Mouse (Mus musculus): ENCODE measurements around the gene Bend5. TPM values are rescaled to one million over a fixed set of nuclear protein-coding genes. Genes with fewer than 3 reads are reported as not detected.

Bend5 gene
- total and polyA plus RNA-seq, 2 experiments: 0.13 to 0.28 TPM

GRCm38 (mm10) chr4:111467293-111467773, 52.5 kb downstream of the Bend5 start:
- Histone ChIP-seq H3K27ac (replicated peaks; ENCODE audit: insufficient read depth, low read depth, low read length) (no peak overlapping the region), H3K79me2 (ENCODE audit: control insufficient read depth, insufficient read depth, low read length) (no peaks in the 10 kb centered on the region), H3K4me3 (ENCODE audit: insufficient read depth, low read depth, low read length) (no peak overlapping the region), H3K27me3 (ENCODE audit: control insufficient read depth, insufficient read depth, low read length) (no peaks in the 10 kb centered on the region), H3K4me1 (ENCODE audit: control insufficient read depth, insufficient read depth, low read length) (no peaks in the 10 kb centered on the region), H3K36me3 (ENCODE audit: control insufficient read depth, insufficient read depth, low read length) (no peaks in the 10 kb centered on the region), H3K9ac (ENCODE audit: low read depth, low read length) (no peak overlapping the region)
- 72% methylated on average over 2 of the region's 2 CpGs for WGBS
- DNase-seq (ENCODE audit: extremely low read depth, low read depth, low spot score): no peak
- TF ChIP-seq POLR2A (IDR thresholded peaks at IDR 0.05; ENCODE audit: extremely low read depth, insufficient read depth, low read length): no peak
- no peak for TF ChIP-seq CTCF (IDR thresholded peaks at IDR 0.05; ENCODE audit: low read depth, low read length)

GRCm38 (mm10) chr4:111467796-111468195, 53.0 kb downstream of the Bend5 start:
- Histone ChIP-seq H3K27ac (replicated peaks; ENCODE audit: insufficient read depth, low read depth, low read length) (no peak overlapping the region), H3K27me3 (ENCODE audit: control insufficient read depth, insufficient read depth, low read length) (no peaks in the 10 kb centered on the region), H3K9ac (ENCODE audit: low read depth, low read length) (no peak overlapping the region), H3K4me3 (ENCODE audit: insufficient read depth, low read depth, low read length) (no peak overlapping the region), H3K36me3 (ENCODE audit: control insufficient read depth, insufficient read depth, low read length) (no peaks in the 10 kb centered on the region), H3K79me2 (ENCODE audit: control insufficient read depth, insufficient read depth, low read length) (no peaks in the 10 kb centered on the region), H3K4me1 (ENCODE audit: control insufficient read depth, insufficient read depth, low read length) (no peaks in the 10 kb centered on the region)
- no peak for DNase-seq (ENCODE audit: extremely low read depth, low read depth, low spot score)
- WGBS: 81% methylated on average over 4 of the region's 4 CpGs
- no peak for TF ChIP-seq CTCF (IDR thresholded peaks at IDR 0.05; ENCODE audit: low read depth, low read length)
- no peak for TF ChIP-seq POLR2A (IDR thresholded peaks at IDR 0.05; ENCODE audit: extremely low read depth, insufficient read depth, low read length)

GRCm38 (mm10) chr4:111469847-111470246, 55.0 kb downstream of the Bend5 start:
- Histone ChIP-seq H3K4me1 (ENCODE audit: control insufficient read depth, insufficient read depth, low read length) (no peaks in the 10 kb centered on the region), H3K27me3 (ENCODE audit: control insufficient read depth, insufficient read depth, low read length) (no peaks in the 10 kb centered on the region), H3K79me2 (ENCODE audit: control insufficient read depth, insufficient read depth, low read length) (no peaks in the 10 kb centered on the region), H3K4me3 (ENCODE audit: insufficient read depth, low read depth, low read length) (no peak overlapping the region), H3K9ac (ENCODE audit: low read depth, low read length) (no peak overlapping the region), H3K27ac (replicated peaks; ENCODE audit: insufficient read depth, low read depth, low read length) (no peak overlapping the region), H3K36me3 (ENCODE audit: control insufficient read depth, insufficient read depth, low read length) (no peaks in the 10 kb centered on the region)
- no peak for DNase-seq (ENCODE audit: extremely low read depth, low read depth, low spot score)
- WGBS: 78% methylated on average over 2 of the region's 2 CpGs
- TF ChIP-seq CTCF (IDR thresholded peaks at IDR 0.05; ENCODE audit: low read depth, low read length) (no peak), POLR2A (IDR thresholded peaks at IDR 0.05; ENCODE audit: extremely low read depth, insufficient read depth, low read length) (no peak)

GRCm38 (mm10) chr4:111471726-111472125, 56.9 kb downstream of the Bend5 start:
- no peaks in the 10 kb centered on the region for H3K36me3 ChIP-seq (ENCODE audit: control insufficient read depth, insufficient read depth, low read length)
- H3K27me3 ChIP-seq (ENCODE audit: control insufficient read depth, insufficient read depth, low read length): no peaks in the 10 kb centered on the region
- H3K4me3 ChIP-seq (ENCODE audit: insufficient read depth, low read depth, low read length): no peak overlapping the region
- H3K79me2 ChIP-seq (ENCODE audit: control insufficient read depth, insufficient read depth, low read length): no peaks in the 10 kb centered on the region
- no peaks in the 10 kb centered on the region for H3K4me1 ChIP-seq (ENCODE audit: control insufficient read depth, insufficient read depth, low read length)
- 79% methylated on average over 3 of the region's 3 CpGs for WGBS
- no peak for DNase-seq (ENCODE audit: extremely low read depth, low read depth, low spot score)
- H3K27ac ChIP-seq (replicated peaks; ENCODE audit: insufficient read depth, low read depth, low read length): no peak overlapping the region
- no peak overlapping the region for H3K9ac ChIP-seq (ENCODE audit: low read depth, low read length)
- TF ChIP-seq CTCF (IDR thresholded peaks at IDR 0.05; ENCODE audit: low read depth, low read length): no peak
- no peak for TF ChIP-seq POLR2A (IDR thresholded peaks at IDR 0.05; ENCODE audit: extremely low read depth, insufficient read depth, low read length)

- H3K9ac ChIP-seq (ENCODE audit: low read depth, low read length): no peak overlapping the region
- TF ChIP-seq POLR2A (IDR thresholded peaks at IDR 0.05; ENCODE audit: extremely low read depth, insufficient read depth, low read length) (no peak), CTCF (IDR thresholded peaks at IDR 0.05; ENCODE audit: low read depth, low read length) (no peak)
- H3K79me2 ChIP-seq (ENCODE audit: control insufficient read depth, insufficient read depth, low read length): no peaks in the 10 kb centered on the region
These were observed 57.7 kb downstream of the Bend5 start for GRCm38 (mm10) chr4:111472511-111472910.

GRCm38 (mm10) chr4:111473014-111473413, 58.2 kb downstream of the Bend5 start:
- 81% methylated on average over 1 of the region's 1 CpGs for WGBS
- no peak for DNase-seq (ENCODE audit: extremely low read depth, low read depth, low spot score)
- no peak overlapping the region for H3K27ac ChIP-seq (replicated peaks; ENCODE audit: insufficient read depth, low read depth, low read length)

More at GRCm38 (mm10) chr4:111472511-111472910, 57.7 kb downstream of the Bend5 start:
- H3K36me3 ChIP-seq (ENCODE audit: control insufficient read depth, insufficient read depth, low read length): no peaks in the 10 kb centered on the region
- H3K27me3 ChIP-seq (ENCODE audit: control insufficient read depth, insufficient read depth, low read length): no peaks in the 10 kb centered on the region
- 83% methylated on average over 3 of the region's 3 CpGs for WGBS
- H3K4me1 ChIP-seq (ENCODE audit: control insufficient read depth, insufficient read depth, low read length): no peaks in the 10 kb centered on the region
- H3K27ac ChIP-seq (replicated peaks; ENCODE audit: insufficient read depth, low read depth, low read length): no peak overlapping the region
- no peak overlapping the region for H3K4me3 ChIP-seq (ENCODE audit: insufficient read depth, low read depth, low read length)
- DNase-seq (ENCODE audit: extremely low read depth, low read depth, low spot score): no peak

More at GRCm38 (mm10) chr4:111473014-111473413, 58.2 kb downstream of the Bend5 start:
- TF ChIP-seq CTCF (IDR thresholded peaks at IDR 0.05; ENCODE audit: low read depth, low read length): no peak
- TF ChIP-seq POLR2A (IDR thresholded peaks at IDR 0.05; ENCODE audit: extremely low read depth, insufficient read depth, low read length): no peak
- no peaks in the 10 kb centered on the region for H3K36me3 ChIP-seq (ENCODE audit: control insufficient read depth, insufficient read depth, low read length)
- no peak overlapping the region for H3K9ac ChIP-seq (ENCODE audit: low read depth, low read length)
- no peak overlapping the region for H3K4me3 ChIP-seq (ENCODE audit: insufficient read depth, low read depth, low read length)
- H3K27me3 ChIP-seq (ENCODE audit: control insufficient read depth, insufficient read depth, low read length): no peaks in the 10 kb centered on the region
- H3K4me1 ChIP-seq (ENCODE audit: control insufficient read depth, insufficient read depth, low read length): no peaks in the 10 kb centered on the region
- no peaks in the 10 kb centered on the region for H3K79me2 ChIP-seq (ENCODE audit: control insufficient read depth, insufficient read depth, low read length)
